Mouse (Mus musculus) embryonic fibroblast, embryonic 13.5 days (primary cell): ENCODE results near the gene Cmas.

Experiments
- CTCF ChIP-seq: IDR thresholded peaks from 2 replicates; pipeline ENCODE4 v1.5.1; 2011; ENCODE audit warnings: mild to moderate bottlenecking, control low read depth, low read length, moderate library complexity, borderline replicate concordance; ENCODE audit not compliant: insufficient read depth
- POLR2A ChIP-seq: IDR thresholded peaks from 2 replicates; pipeline ENCODE4 v1.6.1; 2011; ENCODE audit warnings: low read depth, mild to moderate bottlenecking, control low read depth, low read length, moderate library complexity

GRCm38 (mm10) chr6:142710690-142711089 is 45.8 kb upstream of the Cmas start:
- TF ChIP-seq CTCF (no peak), POLR2A (no peak)
